In genomic region chr7:16859902-16860651, GRCm38 (mm10) we compare ENCODE assay signal across 9 mouse cellular contexts. TPM values are rescaled to one million over a fixed set of nuclear protein-coding genes. Genes with fewer than 3 reads are reported as not detected.
A peak's percentile ranks its signal among the peaks of the same experiment; 100 is the strongest.
DNase-seq lines count a peak whose midpoint lies in the region; ATAC-seq and TF ChIP-seq lines count a peak whose summit lies in the region.
"Had no signal": no experiment of that assay in that cellular context is flagged by ENCODE, and none has a peak within 500 bp of the region (broad histone marks: within the 10 kb centered on the region; RNA-seq: fewer than 3 reads in every experiment).

No protein-coding gene starts in this region.

- TF ChIP-seq CTCF in cortical plate, adult 2 months (IDR thresholded peaks at IDR 0.05; ENCODE audit: extremely low read depth, insufficient read depth, low read length) = peak; percentile 64

- WGBS in hindbrain, embryonic 10.5 days = 34% methylated on average over 5 of the region's 5 CpGs
- WGBS in hindbrain, embryonic 12.5 days = 32% methylated on average over 5 of the region's 5 CpGs
- WGBS in liver, embryonic 11.5 days = 37% methylated on average over 5 of the region's 5 CpGs

- no peak for ATAC-seq in hindbrain, embryonic 12.5 days (ENCODE audit: low FRiP score)
- ATAC-seq in liver, embryonic 11.5 days (replicated peaks; ENCODE audit: low FRiP score) = 0 out of 2 replicates have a peak, but pooled peaks have one; percentile 23

- no peak overlapping the region for H3K9ac ChIP-seq in hindbrain, embryonic 12.5 days
- H3K9ac ChIP-seq in ES-E14 (ENCODE audit: insufficient read depth, low read depth, low read length, poor library complexity, severe bottlenecking) = no peak overlapping the region
- no peak overlapping the region for H3K9ac ChIP-seq in liver, embryonic 11.5 days (ENCODE audit: low read depth, low read length)
- H3K9ac ChIP-seq: embryonic facial prominence, embryonic 12.5 days had no signal

- TF ChIP-seq POLR2A in cortical plate, adult 2 months (IDR thresholded peaks at IDR 0.05; ENCODE audit: extremely low read depth, insufficient read depth, low read length) = no peak

- H3K27ac ChIP-seq in hindbrain, embryonic 10.5 days = no peak overlapping the region
- H3K27ac ChIP-seq in hindbrain, embryonic 12.5 days = no peak overlapping the region
- no peak overlapping the region for H3K27ac ChIP-seq in ES-E14 (ENCODE audit: insufficient read depth, low read depth, low read length, poor library complexity, severe bottlenecking)
- H3K27ac ChIP-seq in cortical plate, adult 2 months (ENCODE audit: insufficient read depth, low read length) = no peak overlapping the region
- H3K27ac ChIP-seq in liver, embryonic 11.5 days (ENCODE audit: low read depth, low read length) = no peak overlapping the region
- H3K27ac ChIP-seq: embryonic facial prominence, embryonic 12.5 days had no signal

- H3K36me3 ChIP-seq in hindbrain, embryonic 10.5 days = peaks cover 80% of the 10 kb centered on the region
- peaks cover 47% of the 10 kb centered on the region for H3K36me3 ChIP-seq in hindbrain, embryonic 12.5 days
- peaks cover 3% of the 10 kb centered on the region; the same call in 1 of the 2 replicates for H3K36me3 ChIP-seq in ES-E14 (ENCODE audit: control insufficient read depth, insufficient read depth, low read length, poor library complexity, severe bottlenecking)
- H3K36me3 ChIP-seq in liver, embryonic 11.5 days (ENCODE audit: control insufficient read depth, insufficient read depth, low read length) = peaks cover 17% of the 10 kb centered on the region; the same call in 1 of the 2 replicates
- H3K36me3 ChIP-seq in splenic B cell, adult 2 months (ENCODE audit: control insufficient read depth, insufficient read depth, low read length, poor library complexity, severe bottlenecking) = peaks cover 42% of the 10 kb centered on the region

- in situ Hi-C loops in ES-E14 (cut with MboI; ENCODE audit: low sequenced_read_pairs in 2 of 2, unreplicated experiment in 2 of 2) = no loop called here

- no peak overlapping the region for H3K4me3 ChIP-seq in hindbrain, embryonic 10.5 days
- no peak overlapping the region for H3K4me3 ChIP-seq in hindbrain, embryonic 12.5 days
- H3K4me3 ChIP-seq in ES-E14 (ENCODE audit: insufficient read depth in 1 of 2, low read depth in 1 of 2, low read length in 2 of 2, poor library complexity in 1 of 2, severe bottlenecking in 1 of 2) = no peak overlapping the region
- H3K4me3 ChIP-seq in cortical plate, adult 2 months (ENCODE audit: insufficient read depth, low read length) = no peak overlapping the region
- no peak overlapping the region for H3K4me3 ChIP-seq in liver, embryonic 11.5 days (ENCODE audit: low read depth, low read length)
- H3K4me3 ChIP-seq: embryonic facial prominence, embryonic 12.5 days had no signal

- H3K4me1 ChIP-seq in hindbrain, embryonic 10.5 days (replicated peaks) = no peaks in the 10 kb centered on the region
- H3K4me1 ChIP-seq in hindbrain, embryonic 12.5 days = no peaks in the 10 kb centered on the region
- no peaks in the 10 kb centered on the region for H3K4me1 ChIP-seq in ES-E14 (ENCODE audit: control insufficient read depth in 2 of 2, insufficient read depth in 2 of 2, low read length in 2 of 2, poor library complexity in 1 of 2)
- no peaks in the 10 kb centered on the region for H3K4me1 ChIP-seq in cortical plate, adult 2 months (ENCODE audit: control insufficient read depth, insufficient read depth, low read length)
- H3K4me1 ChIP-seq in liver, embryonic 11.5 days (replicated peaks; ENCODE audit: control insufficient read depth, insufficient read depth, low read length) = no peaks in the 10 kb centered on the region
- H3K4me1 ChIP-seq: embryonic facial prominence, embryonic 12.5 days had no signal

- peak; percentile 63 for DNase-seq in hindbrain, embryonic 10.5 days (ENCODE audit: low spot score)
- peak; percentile 75 for DNase-seq in 416B (ENCODE audit: low read depth)
- DNase-seq in ES-E14 (ENCODE audit: low read depth, low spot score) = no peak
- DNase-seq in liver, embryonic 11.5 days (ENCODE audit: low spot score) = no peak
- peak; percentile 80 for DNase-seq in splenic B cell, adult 2 months (ENCODE audit: low read depth, low spot score)
- no peak for DNase-seq in gastrocnemius, postnatal 25 days

- H3K4me2 ChIP-seq in hindbrain, embryonic 12.5 days (replicated peaks) = no peak overlapping the region
- no peak overlapping the region for H3K4me2 ChIP-seq in liver, embryonic 11.5 days
- H3K4me2 ChIP-seq: embryonic facial prominence, embryonic 12.5 days had no signal

- H3K27me3 ChIP-seq in hindbrain, embryonic 10.5 days (ENCODE audit: insufficient read depth, poor library complexity, severe bottlenecking) = no peaks in the 10 kb centered on the region
- H3K27me3 ChIP-seq in hindbrain, embryonic 12.5 days = no peaks in the 10 kb centered on the region
- H3K27me3 ChIP-seq in liver, embryonic 11.5 days (replicated peaks; ENCODE audit: control insufficient read depth, insufficient read depth, low read length) = no peaks in the 10 kb centered on the region
- H3K27me3 ChIP-seq in splenic B cell, adult 2 months (ENCODE audit: control insufficient read depth, insufficient read depth, low read length, poor library complexity, severe bottlenecking) = no peaks in the 10 kb centered on the region
- H3K27me3 ChIP-seq: embryonic facial prominence, embryonic 12.5 days had no signal

- no peaks in the 10 kb centered on the region; the same call in 1 of the 2 replicates for H3K9me3 ChIP-seq in hindbrain, embryonic 10.5 days
- no peaks in the 10 kb centered on the region for H3K9me3 ChIP-seq in hindbrain, embryonic 12.5 days (replicated peaks)
- no peaks in the 10 kb centered on the region for H3K9me3 ChIP-seq in ES-E14 (ENCODE audit: control insufficient read depth, insufficient read depth, low read depth, low read length)
- H3K9me3 ChIP-seq in liver, embryonic 11.5 days (ENCODE audit: control insufficient read depth, low read length) = no peaks in the 10 kb centered on the region
- H3K9me3 ChIP-seq: embryonic facial prominence, embryonic 12.5 days had no signal

TF ChIP-seq in ES-E14, 5 proteins besides CTCF, POLR2A, EP300 and RAD21:
- TF ChIP-seq ZNF384 (IDR thresholded peaks at IDR 0.05; ENCODE audit: low read depth, low read length) (no peak), CHD2 (IDR thresholded peaks at IDR 0.05; ENCODE audit: low read depth, low read length) (no peak), ZC3H11A (IDR thresholded peaks at IDR 0.05; ENCODE audit: borderline replicate concordance, low read depth, low read length) (peak; percentile 4; the same call in 1 of the 2 replicates)

RNA-seq across cellular contexts. Expression of gene Dact3, which starts 15.0 kb away (rescaled TPM):
- 3.2 and 4.9 TPM in 2 replicates for polyA plus RNA-seq in hindbrain, embryonic 10.5 days (2016; fragmentation: Nextera tagmentation; extraction: Ambion mirVana)
- polyA plus RNA-seq in hindbrain, embryonic 12.5 days (2016; fragmentation: Nextera tagmentation; extraction: Ambion mirVana) = 9.0 and 10.4 TPM in 2 replicates
- total RNA-seq in ES-E14 (2012; rRNA removed) = 4.5 and 7.0 TPM in 2 replicates
- polyA plus RNA-seq in cortical plate, adult 2 months (2012; rRNA removed) = 169 and 184 TPM in 2 replicates
- 2.5 and 2.6 TPM in 2 replicates for polyA plus RNA-seq in liver, embryonic 11.5 days (2014; fragmentation: Nextera tagmentation; extraction: Ambion mirVana)
- total RNA-seq in gastrocnemius, postnatal 25 days (2021) = 1 to 10 TPM; 1.9 to 2.3 TPM

RNA-seq across cellular contexts. Expression of gene Prkd2, which starts 17.4 kb away (rescaled TPM):
- 11.2 and 12.6 TPM in 2 replicates for polyA plus RNA-seq in hindbrain, embryonic 10.5 days (2016; fragmentation: Nextera tagmentation; extraction: Ambion mirVana)
- 8.8 and 9.3 TPM in 2 replicates for polyA plus RNA-seq in hindbrain, embryonic 12.5 days (2016; fragmentation: Nextera tagmentation; extraction: Ambion mirVana)
- 5.7 and 6.9 TPM in 2 replicates for total RNA-seq in ES-E14 (2012; rRNA removed)
- 6.5 and 6.8 TPM in 2 replicates for polyA plus RNA-seq in cortical plate, adult 2 months (2012; rRNA removed)
- polyA plus RNA-seq in liver, embryonic 11.5 days (2014; fragmentation: Nextera tagmentation; extraction: Ambion mirVana) = 7.6 and 8.4 TPM in 2 replicates
- total RNA-seq in gastrocnemius, postnatal 25 days (2021) = 1 to 10 TPM; 5.0 to 5.3 TPM

RNA-seq across cellular contexts. Expression of gene Gng8, which starts 31.5 kb away (rescaled TPM):
- 7.1 and 9.0 TPM in 2 replicates for polyA plus RNA-seq in hindbrain, embryonic 10.5 days (2016; fragmentation: Nextera tagmentation; extraction: Ambion mirVana)
- 12.1 and 13.6 TPM in 2 replicates for polyA plus RNA-seq in hindbrain, embryonic 12.5 days (2016; fragmentation: Nextera tagmentation; extraction: Ambion mirVana)
- 0.79 and 1.0 TPM in 2 replicates for total RNA-seq in ES-E14 (2012; rRNA removed)
- 8.3 and 10.9 TPM in 2 replicates for polyA plus RNA-seq in cortical plate, adult 2 months (2012; rRNA removed)
- polyA plus RNA-seq in liver, embryonic 11.5 days (2014; fragmentation: Nextera tagmentation; extraction: Ambion mirVana) = 1.8 and 3.3 TPM in 2 replicates
- not detected for total RNA-seq in gastrocnemius, postnatal 25 days (2021)

RNA-seq across cellular contexts. Expression of gene Fkrp, which starts 43.5 kb away (rescaled TPM):
- polyA plus RNA-seq in hindbrain, embryonic 10.5 days (2016; fragmentation: Nextera tagmentation; extraction: Ambion mirVana) = 29.3 TPM in 2 replicates
- 38.7 and 39.1 TPM in 2 replicates for polyA plus RNA-seq in hindbrain, embryonic 12.5 days (2016; fragmentation: Nextera tagmentation; extraction: Ambion mirVana)
- total RNA-seq in ES-E14 (2012; rRNA removed) = 12.8 and 18.5 TPM in 2 replicates
- 42.3 and 44.0 TPM in 2 replicates for polyA plus RNA-seq in cortical plate, adult 2 months (2012; rRNA removed)
- polyA plus RNA-seq in liver, embryonic 11.5 days (2014; fragmentation: Nextera tagmentation; extraction: Ambion mirVana) = 20.3 and 22.9 TPM in 2 replicates
- 10 to 100 TPM; 35.7 to 42.3 TPM for total RNA-seq in gastrocnemius, postnatal 25 days (2021)

RNA-seq across cellular contexts. Expression of gene Strn4, which starts 44.4 kb away (rescaled TPM):
- polyA plus RNA-seq in hindbrain, embryonic 10.5 days (2016; fragmentation: Nextera tagmentation; extraction: Ambion mirVana) = 120 and 153 TPM in 2 replicates
- polyA plus RNA-seq in hindbrain, embryonic 12.5 days (2016; fragmentation: Nextera tagmentation; extraction: Ambion mirVana) = 180 and 183 TPM in 2 replicates
- total RNA-seq in ES-E14 (2012; rRNA removed) = 76.0 and 105 TPM in 2 replicates
- 291 and 307 TPM in 2 replicates for polyA plus RNA-seq in cortical plate, adult 2 months (2012; rRNA removed)
- polyA plus RNA-seq in liver, embryonic 11.5 days (2014; fragmentation: Nextera tagmentation; extraction: Ambion mirVana) = 74.8 and 80.9 TPM in 2 replicates
- 10 to 100 TPM; 13.2 to 22.4 TPM for total RNA-seq in gastrocnemius, postnatal 25 days (2021)

Comparison
In these comparisons a context has a peak if more than half of its experiments do, and no peak if none do; other contexts are left out.
1. DNase-seq: peak in hindbrain, embryonic 10.5 days (single experiment), 416B (single experiment) and splenic B cell, adult 2 months (single experiment); none in ES-E14 (single experiment), liver, embryonic 11.5 days (single experiment) and gastrocnemius, postnatal 25 days (single experiment).
2. RNA of gene Dact3, which starts 15.0 kb away (polyA plus RNA-seq): 169 to 184 TPM in cortical plate, adult 2 months; 9.0 to 10.4 TPM in hindbrain, embryonic 12.5 days, 3.2 to 4.9 TPM in hindbrain, embryonic 10.5 days and 2.5 to 2.6 TPM in liver, embryonic 11.5 days; every median in the first group is over 10 times any median in the second.